Mouse (Mus musculus) CH12.LX (cell line): ENCODE results near the gene Srrm3.

ENCODE experiments used
- CTCF ChIP-seq, 2 experiments: IDR thresholded peaks in 1 of 2; conservative IDR thresholded peaks in 1 of 2; 2 replicates each; pipeline ENCODE4 v1.5.1; 2011 to 2012; ENCODE audit warnings: low read depth in 2 of 2, low read length in 2 of 2, improper control_type of control experiment in 1 of 2, inconsistent platforms in 1 of 2, mild to moderate bottlenecking in 1 of 2, moderate library complexity in 1 of 2
- ELF1 ChIP-seq: IDR thresholded peaks from 2 replicates; pipeline ENCODE4 v1.6.1; 2014; ENCODE audit warnings: low read depth, mild to moderate bottlenecking, inconsistent platforms, low read length, improper control_type of control experiment
- HCFC1 ChIP-seq: IDR thresholded peaks from 2 replicates; pipeline ENCODE4 v1.6.1; 2012; ENCODE audit warnings: low read depth, mild to moderate bottlenecking, inconsistent platforms, low read length, improper control_type of control experiment
- MAX ChIP-seq: IDR thresholded peaks from 2 replicates; pipeline ENCODE4 v1.6.1; 2011; ENCODE audit warnings: low read length, improper control_type of control experiment
- MAZ ChIP-seq: IDR thresholded peaks from 2 replicates; pipeline ENCODE4 v1.6.1; 2012; ENCODE audit warnings: low read depth, mild to moderate bottlenecking, inconsistent platforms, low read length, improper control_type of control experiment, moderate library complexity
- TCF12 ChIP-seq: IDR thresholded peaks from 2 replicates; pipeline ENCODE4 v1.6.1; 2014; ENCODE audit warnings: low read depth, mild to moderate bottlenecking, inconsistent platforms, low read length, improper control_type of control experiment
- ZKSCAN1 ChIP-seq: IDR thresholded peaks from 2 replicates; pipeline ENCODE4 v1.6.1; 2012; ENCODE audit warnings: low read depth, inconsistent platforms, low read length, improper control_type of control experiment, borderline replicate concordance
- ZMIZ1 ChIP-seq: IDR thresholded peaks from 2 replicates; pipeline ENCODE4 v1.6.1; 2012; ENCODE audit warnings: low read depth, mild to moderate bottlenecking, inconsistent platforms, low read length, improper control_type of control experiment

GRCm38 (mm10) chr5:135807263-135807637 lies 560 bp downstream of the Srrm3 start:
- TF ChIP-seq HCFC1 (no peak), ZMIZ1 (no peak), MAX (no peak), ZKSCAN1 (no peak), CTCF (conservative IDR thresholded peaks at IDR 0.05 in 1 of 2, IDR thresholded peaks at IDR 0.05 in 1 of 2; ENCODE audit: low read depth in 2 of 2, low read length in 2 of 2) (no peak), TCF12 (no peak), MAZ (no peak), ELF1 (no peak)
